Mouse (Mus musculus) right cerebral cortex, adult 18-20 months (tissue): ENCODE results near the gene Ggct.
"Not testable (repeated sequence)": the region's sequence is repeated elsewhere in the genome, so short reads cannot be mapped to it uniquely, and the experiment has no call there.

Source experiments
- DNase-seq: peaks from one replicate; pipeline ENCODE4 v3.0.0; 2022; ENCODE audit warnings: mixed read lengths

Ggct gene

GRCm38 (mm10) chr6:54992141-54992540 lies 609 bp downstream of the Ggct start:
- DNase-seq = no peak

GRCm38 (mm10) chr6:54991189-54991588 lies 1.6 kb downstream of the Ggct start:
- no peak for DNase-seq

GRCm38 (mm10) chr6:54988141-54988540 lies 4.6 kb downstream of the Ggct start:
- no peak for DNase-seq

GRCm38 (mm10) chr6:54984096-54984495 lies 8.7 kb downstream of the Ggct start:
- DNase-seq = no peak

- DNase-seq = no peak
Measured at GRCm38 (mm10) chr6:54983526-54984050, 9.2 kb downstream of the Ggct start.

- no peak for DNase-seq
Measured at GRCm38 (mm10) chr6:54979426-54979825, 13.3 kb downstream of the Ggct start.

GRCm38 (mm10) chr6:54975616-54976015 lies 17.1 kb downstream of the Ggct start:
- DNase-seq = no peak

- no peak for DNase-seq
Measured at GRCm38 (mm10) chr6:54974501-54974900, 18.2 kb downstream of the Ggct start.

- no peak for DNase-seq
Measured at GRCm38 (mm10) chr6:54972929-54973211, 19.9 kb downstream of the Ggct start.

GRCm38 (mm10) chr6:54972111-54972928 lies 20.4 kb downstream of the Ggct start, which contains the start of gene Nod1:
Nod1 (minus strand) TSS chr6:54972612.
- peak; percentile 72 for DNase-seq

GRCm38 (mm10) chr6:54971731-54972110 lies 21.0 kb downstream of the Ggct start:
- DNase-seq = no peak

- DNase-seq = no peak
Measured at GRCm38 (mm10) chr6:54970506-54970905, 22.2 kb downstream of the Ggct start.

- DNase-seq = no peak
Measured at GRCm38 (mm10) chr6:54969801-54970200, 22.9 kb downstream of the Ggct start.

GRCm38 (mm10) chr6:54967591-54967990 lies 25.2 kb downstream of the Ggct start:
- DNase-seq = no peak

GRCm38 (mm10) chr6:54965234-54965633 lies 27.5 kb downstream of the Ggct start:
- no peak for DNase-seq

GRCm38 (mm10) chr6:54964755-54965154 lies 28.0 kb downstream of the Ggct start:
- no peak for DNase-seq

- no peak for DNase-seq
Measured at GRCm38 (mm10) chr6:54963599-54963998, 29.2 kb downstream of the Ggct start.

- DNase-seq = no peak
Measured at GRCm38 (mm10) chr6:54957655-54958054, 35.1 kb downstream of the Ggct start.

- no peak for DNase-seq
Measured at GRCm38 (mm10) chr6:54956425-54956824, 36.3 kb downstream of the Ggct start.

GRCm38 (mm10) chr6:54955949-54956348 lies 36.8 kb downstream of the Ggct start:
- DNase-seq = no peak

- DNase-seq = no peak
Measured at GRCm38 (mm10) chr6:54954659-54955414, 37.9 kb downstream of the Ggct start.

GRCm38 (mm10) chr6:54953399-54953798 lies 39.4 kb downstream of the Ggct start:
- DNase-seq = not testable (repeated sequence)

GRCm38 (mm10) chr6:54952542-54952941 lies 40.2 kb downstream of the Ggct start:
- DNase-seq = no peak

- no peak for DNase-seq
Measured at GRCm38 (mm10) chr6:54948682-54949081, 44.1 kb downstream of the Ggct start.
